Mouse (Mus musculus): ENCODE results near the gene Mast1.

Gene Mast1

DNA sequence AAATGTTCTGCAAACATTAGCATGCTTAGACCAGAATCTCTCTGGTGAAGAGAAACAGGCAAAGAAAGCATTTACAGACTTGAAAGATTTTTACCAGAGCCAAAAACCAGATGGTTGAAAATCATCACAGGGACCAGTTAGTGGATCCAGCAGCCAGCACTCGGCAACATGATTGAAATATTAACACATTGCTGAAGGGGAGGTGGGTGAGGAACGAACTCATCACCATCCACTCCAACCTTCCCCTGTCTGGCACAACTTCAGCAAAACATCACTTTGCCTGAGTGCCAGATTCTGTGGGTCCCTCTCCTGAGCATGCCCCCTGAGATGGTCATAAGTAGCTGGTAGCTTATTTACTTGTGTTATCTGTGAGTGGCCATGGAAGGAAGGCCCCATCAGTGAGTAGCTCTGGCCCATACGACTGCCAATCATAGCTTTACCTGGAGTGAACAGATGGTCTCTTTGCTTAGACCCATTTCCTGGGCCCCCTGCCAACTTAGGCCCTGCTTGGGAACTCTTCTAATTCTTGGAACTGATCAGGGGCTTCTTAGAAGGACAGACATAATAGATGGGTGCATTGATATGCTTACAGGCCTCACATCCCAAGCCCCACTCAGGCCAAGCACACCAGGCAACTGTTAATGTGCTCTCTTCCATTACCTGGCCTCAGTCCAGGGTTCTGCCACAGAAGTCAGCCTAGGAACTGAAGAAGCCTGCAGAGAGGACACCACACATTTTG, 59.7 kb downstream of the Mast1 start:
- no peak for DNase-seq (ENCODE audit: extremely low read depth, low read depth, low spot score)

DNA sequence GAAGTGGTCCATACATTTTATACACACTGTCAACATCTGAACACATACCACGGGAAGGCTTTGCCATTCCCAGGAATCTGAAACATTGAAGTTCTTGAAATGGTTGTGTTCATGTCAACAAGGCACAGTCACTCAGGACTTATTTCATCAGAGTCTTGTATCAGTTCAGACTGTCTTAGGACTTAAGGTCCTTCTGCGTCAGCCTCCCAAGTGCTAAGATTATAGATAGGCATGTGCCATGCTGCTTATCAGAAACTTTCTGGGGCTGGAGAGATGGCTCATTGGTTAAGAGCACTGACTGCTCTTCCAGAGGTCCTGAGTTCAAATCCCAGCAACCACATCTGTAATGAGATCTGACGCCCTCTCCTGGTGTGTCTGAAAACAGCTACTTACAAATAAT, 62.8 kb downstream of the Mast1 start:
- DNase-seq (ENCODE audit: extremely low read depth, low read depth, low spot score): no peak

DNA sequence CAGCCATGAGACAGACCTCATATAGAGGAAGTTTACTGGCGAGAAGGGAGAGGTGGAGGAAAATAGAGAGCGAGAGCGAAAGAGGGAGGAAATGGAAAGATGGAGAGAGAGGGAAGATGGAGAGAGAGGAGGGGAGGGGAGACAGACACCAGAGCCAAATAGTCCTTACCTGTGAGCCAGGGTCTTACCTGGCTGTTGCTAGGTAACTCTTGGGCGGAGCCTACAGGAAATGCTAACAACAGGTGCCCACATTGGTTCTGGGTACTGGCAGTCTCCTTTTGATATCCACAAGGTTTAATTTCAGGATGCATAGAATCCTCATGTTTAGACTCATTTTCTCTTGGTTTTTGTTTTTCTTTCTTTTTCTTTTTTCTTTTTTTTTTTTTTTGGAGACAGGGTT, 64.1 kb downstream of the Mast1 start:
- no peak for DNase-seq (ENCODE audit: extremely low read depth, low read depth, low spot score)

DNA sequence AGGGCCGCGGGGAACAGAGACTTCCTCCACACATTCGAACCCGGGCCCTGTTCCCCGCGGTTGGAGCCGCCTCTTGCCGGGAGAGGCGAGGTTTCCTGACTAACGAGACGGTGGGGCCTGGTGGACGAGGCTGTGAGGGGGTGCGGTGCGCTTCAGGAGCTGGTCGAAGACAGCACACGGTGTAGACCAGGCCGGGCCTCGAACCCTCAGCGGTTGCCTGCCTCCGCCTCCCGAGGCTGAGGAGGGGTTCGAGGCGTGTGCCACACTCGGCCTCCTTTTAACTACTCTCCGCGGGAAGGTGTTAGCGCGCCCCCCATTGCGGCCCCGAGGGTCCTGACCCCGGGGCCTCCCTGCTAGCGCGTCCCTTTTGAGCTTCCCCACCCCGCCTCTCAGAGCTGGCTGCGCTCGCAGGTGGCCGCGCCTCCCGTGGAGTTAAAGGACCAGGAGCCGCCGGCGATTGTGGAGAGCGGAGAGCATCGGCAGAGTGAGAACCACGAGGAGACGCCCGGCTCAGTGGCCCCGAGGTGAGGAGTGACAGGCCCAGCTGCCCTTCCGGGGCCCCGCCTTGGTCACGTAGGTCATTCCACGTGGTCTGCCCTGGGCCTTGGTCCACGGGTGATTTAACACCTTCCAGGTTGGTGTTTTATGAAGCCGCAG, 64.7 kb downstream of the Mast1 start:
- DNase-seq (ENCODE audit: extremely low read depth, low read depth, low spot score): no peak

DNA sequence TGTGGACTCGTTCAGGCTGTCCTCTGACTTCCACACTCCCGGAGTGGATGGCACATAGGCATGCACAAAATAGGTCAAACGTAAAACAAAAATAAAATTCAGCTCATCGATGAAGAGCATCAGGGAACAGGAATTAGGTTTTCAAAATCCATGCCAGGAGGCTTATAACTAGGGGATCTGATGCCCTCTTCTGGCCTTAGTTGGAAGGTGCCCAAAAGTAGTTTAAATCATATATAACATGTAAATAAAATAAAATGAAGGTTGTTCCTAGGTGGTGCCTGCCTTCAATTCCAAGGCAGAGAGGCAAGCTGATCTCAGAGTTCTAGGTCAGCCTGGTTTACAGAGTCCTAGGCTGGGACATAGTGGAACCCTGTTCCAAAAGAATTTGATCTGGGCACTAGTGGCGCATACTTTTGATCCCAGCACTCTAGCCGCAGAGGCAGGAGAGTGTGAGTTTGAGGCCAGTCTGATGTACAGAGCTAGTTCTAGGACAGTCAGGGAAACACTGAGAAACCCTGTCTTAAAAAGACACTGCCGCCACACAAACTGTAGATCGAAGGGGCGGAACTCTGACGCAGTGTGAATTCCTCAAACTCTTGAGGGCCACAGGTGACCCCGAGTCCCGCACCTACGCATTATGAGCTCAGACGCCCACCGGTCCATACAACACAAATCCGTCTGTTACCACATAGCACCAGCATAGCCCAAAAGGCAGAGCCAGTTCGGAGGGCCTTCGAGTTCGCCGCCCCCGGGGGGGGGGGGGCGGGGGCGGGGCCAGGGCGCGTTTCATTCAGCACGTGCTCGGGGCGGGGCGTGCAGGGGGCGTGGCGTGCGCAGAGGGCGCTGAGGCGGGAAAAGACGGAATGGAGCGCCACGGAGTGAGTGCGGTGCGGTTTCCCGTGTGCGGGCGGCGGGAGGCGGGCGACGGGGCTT, 65.5 kb downstream of the Mast1 start, which contains the start of gene Syce2:
Gene Syce2, plus strand, starts transcription at position 736 of the 933 bp plus-strand sequence.
- no peak for DNase-seq (ENCODE audit: extremely low read depth, low read depth, low spot score)
